Mouse (Mus musculus) megakaryocyte-erythroid progenitor cell, adult 5-6 weeks (primary cell): ENCODE results near the gene Rngtt. TPM values are rescaled to one million over a fixed set of nuclear protein-coding genes. Genes with fewer than 3 reads are reported as not detected.
"Not testable (repeated sequence)": the region's sequence is repeated elsewhere in the genome, so short reads cannot be mapped to it uniquely, and the experiment has no call there.

ENCODE experiments used
- ATAC-seq: replicated peaks from 2 replicates; pipeline ENCODE4 v1.8.0; 2016; ENCODE audit warnings: mild to moderate bottlenecking, inconsistent platforms; ENCODE audit not compliant: severe bottlenecking, poor library complexity, low FRiP score, low TSS enrichment
- total RNA-seq, 2 experiments: library from RNA; stranded (forward) in 1 of 2; stranded (reverse) in 1 of 2; fragments of 200-1000, 215-1000 nt in 1 of 2; fragments of >200 nt in 1 of 2; fragmentation: Nextera tagmentation in 1 of 2; gene quantifications; 2 replicates each; pipeline ENCODE4 v1.2.3; 2014 to 2017

The Rngtt gene
- total RNA-seq, 2 experiments from 2014 or later: 34.7 to 72.8 TPM

GRCm38 (mm10) chr4:33307146-33307545 lies 3.0 kb upstream of the Rngtt start:
- no peak for ATAC-seq

- ATAC-seq: peak; percentile 68
These were observed 828 bp downstream of the Rngtt start for GRCm38 (mm10) chr4:33310840-33311437.

- not testable (repeated sequence) for ATAC-seq
These were observed 4.0 kb downstream of the Rngtt start for GRCm38 (mm10) chr4:33314150-33314549.

GRCm38 (mm10) chr4:33315840-33316239 lies 5.7 kb downstream of the Rngtt start:
- no peak for ATAC-seq

- no peak for ATAC-seq
These were observed 21.0 kb downstream of the Rngtt start for GRCm38 (mm10) chr4:33331147-33331546.

GRCm38 (mm10) chr4:33332956-33333455 lies 22.9 kb downstream of the Rngtt start:
- ATAC-seq: no peak

GRCm38 (mm10) chr4:33337999-33338398 lies 27.9 kb downstream of the Rngtt start:
- ATAC-seq: no peak

GRCm38 (mm10) chr4:33342877-33343731 lies 33.0 kb downstream of the Rngtt start:
- peak; percentile 14 for ATAC-seq

GRCm38 (mm10) chr4:33343732-33344057 lies 33.6 kb downstream of the Rngtt start:
- peak; percentile 99 for ATAC-seq

GRCm38 (mm10) chr4:33363451-33363850 lies 53.3 kb downstream of the Rngtt start:
- no peak for ATAC-seq

- ATAC-seq: no peak
These were observed 64.8 kb downstream of the Rngtt start for GRCm38 (mm10) chr4:33374916-33375315.

- ATAC-seq: no peak
These were observed 67.5 kb downstream of the Rngtt start for GRCm38 (mm10) chr4:33377642-33378041.

- ATAC-seq: peak; percentile 91
These were observed 68.8 kb downstream of the Rngtt start for GRCm38 (mm10) chr4:33378894-33379293.

- ATAC-seq: no peak
These were observed 78.8 kb downstream of the Rngtt start for GRCm38 (mm10) chr4:33388899-33389298.

- ATAC-seq: no peak
These were observed 80.5 kb downstream of the Rngtt start for GRCm38 (mm10) chr4:33390660-33391059.

GRCm38 (mm10) chr4:33393437-33393836 lies 83.3 kb downstream of the Rngtt start:
- no peak for ATAC-seq

- peak; percentile 91 for ATAC-seq
These were observed 86.4 kb downstream of the Rngtt start for GRCm38 (mm10) chr4:33396222-33397176.

- no peak for ATAC-seq
These were observed 95.7 kb downstream of the Rngtt start for GRCm38 (mm10) chr4:33405723-33406293.

- ATAC-seq: no peak
These were observed 103.7 kb downstream of the Rngtt start for GRCm38 (mm10) chr4:33413791-33414190.
